Mouse (Mus musculus): ENCODE measurements around the gene Mybph.

The Mybph gene

DNA sequence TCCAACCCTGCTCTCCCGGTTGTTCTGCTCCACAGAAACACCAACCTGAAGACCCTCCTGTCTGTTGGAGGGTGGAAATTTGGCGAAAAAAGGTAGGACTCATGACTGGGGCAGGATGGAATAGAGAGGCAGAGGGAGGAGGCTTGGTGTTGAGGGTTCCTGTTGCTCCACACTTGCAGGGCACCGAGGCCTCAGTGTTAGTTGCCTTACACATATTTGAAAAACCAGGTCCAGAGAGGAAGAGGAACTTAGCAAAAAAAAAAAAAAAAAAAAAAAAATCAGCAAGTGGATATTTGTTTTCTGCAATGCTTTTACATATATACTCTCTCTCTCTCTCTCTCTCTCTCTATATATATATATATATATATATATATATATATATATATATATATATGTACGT, 9.2 kb upstream of the Mybph start:
- in situ Hi-C loops (cut with MboI, MseI) = no loop called here

DNA sequence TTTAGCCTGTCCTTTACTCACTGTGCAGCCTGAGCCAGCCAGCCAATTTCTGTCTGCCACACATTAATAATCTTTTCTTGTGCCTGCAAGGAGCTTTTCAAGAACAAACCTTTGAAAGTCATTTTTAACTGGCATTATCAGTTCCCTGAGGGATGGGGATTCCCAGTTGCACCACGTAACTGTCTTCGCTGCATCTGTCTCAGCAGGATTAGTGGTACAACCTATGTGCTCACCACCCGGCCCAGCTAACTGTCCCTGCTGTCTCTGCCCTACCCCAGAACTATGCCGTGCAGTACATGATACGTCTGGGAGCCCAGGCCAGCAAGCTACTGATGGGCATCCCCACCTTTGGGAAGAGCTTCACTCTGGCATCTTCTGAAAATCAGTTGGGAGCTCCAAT, 5.0 kb upstream of the Mybph start:
- in situ Hi-C loops (cut with MboI, MseI) = no loop called here

DNA sequence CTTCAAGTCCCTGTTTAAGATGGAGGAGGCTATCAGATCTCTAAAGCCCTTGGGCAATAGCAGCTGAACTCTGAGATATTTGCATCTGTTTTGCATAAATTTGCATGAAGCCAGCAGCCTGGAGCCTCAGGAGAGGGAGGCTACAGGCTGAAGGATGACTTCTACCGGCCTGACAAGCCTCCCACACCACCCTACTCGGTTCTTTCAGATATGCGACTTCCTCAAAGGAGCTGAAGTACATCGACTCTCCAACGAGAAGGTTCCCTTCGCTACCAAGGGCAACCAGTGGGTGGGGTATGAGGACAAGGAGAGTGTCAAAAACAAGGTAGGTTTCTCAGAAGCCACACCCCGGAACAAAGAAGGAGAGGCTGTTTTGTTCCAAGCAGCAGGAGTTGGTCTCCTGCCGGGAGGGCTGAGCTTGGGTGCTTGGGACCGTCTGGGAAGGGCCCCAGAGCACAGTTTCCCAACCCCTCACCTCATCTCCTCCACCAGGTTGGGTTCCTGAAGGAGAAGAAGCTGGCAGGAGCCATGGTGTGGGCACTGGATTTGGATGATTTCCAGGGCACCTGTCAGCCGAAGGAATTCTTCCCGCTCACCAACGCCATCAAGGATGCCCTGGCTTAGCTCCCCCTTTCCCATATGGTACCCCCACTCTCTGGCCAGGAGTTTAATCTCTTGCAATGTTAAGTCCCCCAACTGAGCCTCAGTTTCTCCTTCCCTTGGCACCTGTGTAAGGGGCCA, 4.1 kb upstream of the Mybph start:
- in situ Hi-C loops (cut with MboI, MseI) = no loop called here

DNA sequence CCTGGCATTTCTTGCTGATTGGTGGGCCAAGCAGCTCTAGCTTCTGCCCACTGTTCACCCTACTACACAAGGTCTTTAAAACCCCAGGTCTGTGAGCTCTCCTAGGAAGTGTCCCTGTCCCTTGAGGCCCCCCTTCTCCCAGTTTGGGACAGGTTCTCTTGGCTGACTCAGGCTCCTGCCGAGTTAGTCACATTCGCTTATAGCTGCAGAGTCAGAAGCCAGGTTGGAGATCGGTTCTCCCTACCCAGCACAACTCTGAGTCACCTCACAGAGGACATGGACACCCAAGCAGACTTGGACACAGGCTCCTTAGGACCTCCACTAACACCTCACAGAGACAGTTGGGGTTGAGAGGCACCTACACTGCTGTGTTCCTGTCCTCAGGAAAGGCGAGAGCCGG, 2.1 kb upstream of the Mybph start:
- in situ Hi-C loops (cut with MboI, MseI) = no loop called here

DNA sequence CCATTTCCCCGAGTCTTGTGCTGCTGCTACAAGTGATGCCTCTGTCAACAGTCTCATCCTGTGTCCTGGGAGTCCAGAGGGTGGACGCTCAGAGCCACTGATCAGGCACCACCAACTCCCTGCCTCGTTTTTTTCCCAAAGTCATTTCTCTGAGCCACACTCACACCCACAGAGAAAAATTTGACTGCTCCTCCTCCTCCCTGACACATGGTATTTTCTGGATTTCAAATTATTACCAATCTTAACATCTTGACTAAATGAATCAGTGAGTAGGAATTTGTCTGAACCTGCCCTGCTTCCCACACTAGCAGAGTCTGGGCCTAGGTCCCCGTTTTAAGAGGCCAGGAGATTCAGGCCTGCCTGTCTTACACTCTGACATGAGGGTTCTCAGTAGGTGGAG, 1.2 kb upstream of the Mybph start:
- in situ Hi-C loops (cut with MboI, MseI) = no loop called here

DNA sequence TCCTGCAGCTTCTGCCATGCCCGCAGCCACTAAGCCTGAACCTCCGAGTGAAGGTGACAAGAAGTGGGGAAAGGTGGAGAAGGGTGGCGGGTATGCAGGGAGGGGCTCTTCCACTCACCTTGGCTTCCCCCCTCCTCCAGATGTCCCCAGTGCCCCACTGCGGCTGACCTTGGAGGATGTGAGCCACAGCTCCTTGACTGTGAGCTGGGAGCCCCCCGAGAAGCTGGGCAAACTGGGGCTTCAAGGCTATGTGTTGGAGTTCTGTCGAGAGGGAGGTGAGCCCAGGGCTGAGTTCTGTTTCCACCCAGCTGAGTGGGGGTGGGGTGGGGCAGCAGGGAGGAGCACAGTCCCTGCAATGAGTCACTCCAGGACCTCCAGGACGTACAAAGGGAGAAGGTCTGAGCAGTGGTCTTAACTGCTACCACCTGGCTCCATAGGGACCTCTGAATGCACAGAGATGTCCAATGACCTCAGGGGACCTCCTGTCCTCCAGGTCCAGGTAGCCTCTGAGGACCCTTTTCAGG, 488 bp downstream of the Mybph start:
- in situ Hi-C loops (cut with MboI, MseI) = no loop called here

DNA sequence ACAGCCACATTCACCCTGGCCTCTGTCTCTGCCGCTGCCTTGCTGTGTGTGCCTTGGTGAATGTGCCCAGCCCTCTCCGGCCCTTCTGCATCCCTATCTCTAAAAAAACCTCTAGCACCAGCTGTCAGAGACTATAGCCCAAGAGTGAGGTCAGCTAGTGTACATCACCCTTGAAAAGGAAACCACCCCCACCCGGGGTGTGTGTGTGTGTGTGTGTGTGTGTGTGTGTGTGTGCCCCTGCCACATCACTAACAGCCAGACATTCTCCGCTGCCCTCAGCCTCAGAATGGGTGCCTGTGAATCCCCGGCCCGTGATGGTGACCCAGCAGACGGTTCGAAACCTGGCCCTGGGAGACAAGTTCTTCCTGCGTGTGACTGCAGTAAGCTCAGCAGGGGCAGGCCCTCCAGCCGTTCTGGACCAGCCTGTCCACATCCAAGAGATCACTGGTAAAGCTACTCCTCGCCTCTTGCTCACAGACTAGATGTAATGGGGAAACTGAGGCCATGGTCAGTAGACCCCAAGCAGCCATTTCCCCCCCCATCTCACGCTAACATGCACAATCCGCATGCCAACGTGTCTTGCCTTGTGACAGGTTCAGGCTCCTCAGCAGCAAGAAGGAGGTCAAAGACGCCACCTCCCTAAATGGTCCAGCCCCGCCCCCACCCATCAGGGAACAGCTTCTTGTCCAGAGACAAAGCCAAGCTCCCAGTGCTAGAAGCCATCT, 1.2 kb downstream of the Mybph start:
- in situ Hi-C loops (cut with MboI, MseI) = no loop called here

DNA sequence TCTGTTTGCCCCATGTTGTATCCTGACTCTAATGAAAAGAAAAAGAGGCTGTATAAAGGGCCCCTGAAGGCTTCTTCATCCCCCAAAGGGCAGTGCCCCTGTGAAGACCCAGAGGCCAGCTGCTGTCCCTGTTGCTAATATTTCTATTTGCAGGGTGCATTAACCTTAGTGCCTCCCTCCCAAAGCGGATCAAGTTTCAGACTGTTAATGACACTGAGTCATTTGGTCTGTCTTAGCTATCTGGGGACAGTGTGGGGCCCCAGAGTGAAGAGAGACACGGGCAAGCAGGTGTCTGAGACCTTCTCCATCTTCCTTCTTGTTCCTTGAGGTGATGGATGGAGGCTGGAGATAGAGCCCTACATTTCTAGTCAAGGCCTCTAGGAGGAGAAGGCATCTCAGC, 1.9 kb downstream of the Mybph start:
- in situ Hi-C loops (cut with MboI, MseI) = no loop called here

DNA sequence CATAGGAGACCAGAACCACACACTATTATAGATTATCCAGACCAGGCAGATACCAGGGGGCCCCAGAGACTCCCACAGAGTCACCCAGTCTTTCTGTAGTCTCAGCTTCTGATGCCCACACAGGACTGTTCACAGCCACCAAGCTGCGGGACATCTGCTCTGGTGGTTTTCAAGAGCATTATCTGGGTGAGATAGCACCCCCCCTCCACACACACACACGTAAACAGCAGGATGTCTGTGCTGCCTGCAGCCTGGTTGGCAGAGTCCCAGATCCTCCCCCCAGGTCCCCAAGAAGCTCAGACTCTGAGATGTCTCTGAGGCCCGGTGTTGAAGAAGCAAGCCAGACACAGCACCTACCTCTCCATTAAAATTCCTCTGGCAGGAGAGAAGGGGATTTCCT, 2.3 kb downstream of the Mybph start:
- in situ Hi-C loops (cut with MboI, MseI) = no loop called here

DNA sequence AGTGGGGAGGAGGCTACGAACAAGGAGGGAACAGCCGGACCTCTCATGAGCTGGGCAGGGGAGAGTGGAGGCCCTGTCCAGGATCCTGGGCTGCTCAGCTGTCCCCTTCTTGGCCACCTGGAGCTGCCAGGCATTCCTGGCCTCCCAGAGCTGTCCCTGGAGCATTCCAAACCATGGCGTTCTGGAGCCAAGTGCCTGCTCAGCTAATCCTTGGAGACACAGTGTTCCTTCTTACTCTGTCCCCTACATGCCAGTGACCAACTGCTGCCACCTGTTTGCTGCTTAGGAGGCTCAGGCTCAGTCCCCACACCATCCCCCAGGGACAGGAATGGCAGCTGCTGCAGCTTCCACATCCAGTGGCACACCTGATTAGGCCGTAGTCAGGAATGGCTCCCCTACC, 2.7 kb downstream of the Mybph start:
- in situ Hi-C loops (cut with MboI, MseI) = no loop called here

DNA sequence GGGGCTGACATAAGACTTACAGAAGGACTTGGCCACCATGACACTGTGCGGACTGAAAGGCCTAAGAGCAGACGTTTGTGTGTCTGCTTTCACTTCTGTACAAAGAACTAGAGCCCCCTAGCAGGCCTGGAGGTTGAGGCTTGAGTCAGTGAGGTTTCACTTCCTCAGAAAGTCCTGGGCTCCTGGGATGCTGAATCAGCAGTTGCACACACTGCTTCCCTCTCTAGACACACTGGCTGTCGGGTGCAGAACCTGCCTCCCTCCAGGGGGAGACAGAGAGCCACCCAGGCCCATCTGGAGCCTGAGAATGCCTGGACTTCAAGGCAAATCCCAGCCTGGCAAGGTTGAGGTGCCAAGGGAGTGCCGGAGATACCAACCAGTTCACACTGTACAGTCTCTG, 3.1 kb downstream of the Mybph start:
- in situ Hi-C loops (cut with MboI, MseI) = no loop called here

DNA sequence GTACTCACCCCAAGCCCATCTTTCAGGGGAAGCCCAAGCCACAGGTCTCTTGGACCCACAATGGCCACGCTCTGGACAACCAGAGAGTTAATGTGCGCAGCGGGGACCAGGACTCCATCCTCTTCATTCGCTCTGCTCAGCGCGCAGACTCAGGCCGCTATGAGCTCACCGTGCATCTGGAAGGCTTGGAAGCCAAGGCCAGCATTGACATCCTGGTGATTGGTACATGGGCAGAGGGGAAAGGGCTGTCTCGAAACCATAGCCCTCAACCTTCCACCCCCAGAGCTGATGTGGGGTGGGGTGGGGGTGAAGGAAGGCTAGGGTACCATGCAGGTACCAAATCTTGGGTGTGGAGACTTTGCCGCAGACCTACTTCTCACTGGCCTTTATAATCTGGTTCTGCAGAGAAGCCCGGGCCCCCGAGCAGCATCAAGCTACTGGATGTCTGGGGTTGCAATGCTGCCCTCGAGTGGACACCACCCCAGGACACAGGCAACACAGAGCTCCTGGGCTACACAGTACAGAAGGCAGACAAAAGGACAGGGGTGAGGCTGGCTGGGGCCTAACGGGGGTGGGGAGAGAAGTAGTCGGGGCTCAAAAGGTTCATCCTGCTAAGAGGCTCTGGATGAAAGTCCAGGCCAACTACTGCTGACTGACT, 4.2 kb downstream of the Mybph start:
- in situ Hi-C loops (cut with MboI, MseI) = no loop called here

DNA sequence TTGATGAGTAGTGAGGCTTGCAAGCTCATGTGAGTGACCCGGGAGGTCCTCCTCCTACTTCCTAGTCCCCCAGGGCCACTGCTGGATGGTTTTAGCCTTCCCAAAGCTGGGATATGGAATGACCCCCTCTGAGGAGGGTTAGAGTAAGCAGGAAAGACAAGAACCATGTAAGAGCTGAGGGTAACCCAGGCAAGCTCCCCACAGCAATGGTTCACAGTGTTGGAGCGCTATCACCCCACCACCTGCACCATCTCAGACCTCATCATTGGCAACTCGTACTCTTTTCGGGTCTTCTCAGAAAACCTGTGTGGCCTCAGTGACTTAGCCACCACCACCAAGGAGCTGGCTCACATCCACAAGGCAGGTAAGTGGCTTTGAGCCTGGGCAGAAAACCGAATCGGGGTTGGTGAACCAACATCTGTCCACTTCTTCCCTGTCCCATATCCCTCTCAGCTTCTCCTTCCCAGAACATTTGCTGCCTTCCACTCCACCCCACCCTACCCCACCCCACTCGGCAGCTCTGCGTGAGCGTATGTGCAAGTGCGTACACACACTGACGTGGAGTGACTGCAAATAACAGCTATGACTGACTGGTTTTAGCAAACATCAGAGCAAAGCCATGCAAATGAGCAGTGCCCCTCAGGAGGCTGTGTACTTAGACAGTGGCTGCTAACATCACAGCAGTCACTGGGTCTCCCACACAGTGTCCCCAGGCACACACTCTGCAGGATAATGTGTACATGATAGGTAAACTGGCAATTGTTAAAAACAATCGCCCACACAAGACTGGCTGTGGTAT, 5.1 kb downstream of the Mybph start:
- in situ Hi-C loops (cut with MboI, MseI) = no loop called here

DNA sequence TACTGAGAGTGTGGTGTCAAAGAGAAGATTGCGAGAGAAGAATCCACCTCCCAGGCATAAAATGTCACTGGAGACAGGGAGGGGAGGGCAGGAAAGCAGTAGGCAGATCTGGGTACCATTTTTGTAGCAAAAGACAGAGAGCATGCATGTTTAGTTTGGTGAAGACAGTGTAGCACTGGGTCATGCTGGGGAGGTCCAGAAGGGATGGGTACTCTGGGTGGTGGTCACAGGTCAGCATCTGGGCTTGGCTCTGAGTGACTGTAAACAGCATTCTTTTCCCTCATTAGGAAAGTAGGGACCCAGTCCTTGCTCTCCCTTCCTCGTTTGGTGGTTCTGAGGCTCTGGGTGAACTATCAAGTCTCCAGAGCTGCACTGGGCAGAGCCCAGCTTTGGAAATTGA, 7.2 kb downstream of the Mybph start:
- in situ Hi-C loops (cut with MboI, MseI) = no loop called here

DNA sequence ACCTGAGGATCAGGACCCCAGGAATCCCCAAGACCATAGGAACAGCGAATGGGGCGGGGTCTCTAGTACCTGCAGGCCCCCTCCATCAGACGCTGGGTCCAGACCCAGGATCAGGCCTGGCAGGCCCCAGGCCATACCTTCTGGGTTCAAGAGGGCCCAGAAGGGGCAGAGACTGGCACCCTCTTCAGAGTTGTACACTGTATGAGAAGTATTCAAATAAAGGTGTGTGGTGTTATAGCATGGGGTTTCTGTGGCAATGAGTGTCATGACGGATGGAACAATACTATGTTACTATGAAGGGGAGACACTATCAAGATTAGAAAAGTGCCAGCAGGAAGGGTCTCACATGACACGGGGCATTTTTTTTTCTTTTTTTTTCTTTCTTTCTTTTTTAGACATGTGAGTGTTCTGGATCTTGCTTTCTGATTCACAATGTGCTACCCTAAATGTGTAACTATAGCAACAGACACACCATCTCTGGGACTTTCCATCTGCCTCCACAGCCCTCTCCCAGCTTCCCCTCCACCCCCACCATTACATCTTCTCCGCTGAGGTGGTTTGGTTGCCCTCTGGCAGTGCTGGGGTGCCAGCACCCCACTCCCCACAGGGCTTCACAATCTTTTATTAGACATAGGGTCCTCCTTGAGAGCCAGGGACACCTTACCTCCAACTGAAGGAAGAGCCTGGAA, 7.9 kb downstream of the Mybph start:
- in situ Hi-C loops (cut with MboI, MseI) = no loop called here

DNA sequence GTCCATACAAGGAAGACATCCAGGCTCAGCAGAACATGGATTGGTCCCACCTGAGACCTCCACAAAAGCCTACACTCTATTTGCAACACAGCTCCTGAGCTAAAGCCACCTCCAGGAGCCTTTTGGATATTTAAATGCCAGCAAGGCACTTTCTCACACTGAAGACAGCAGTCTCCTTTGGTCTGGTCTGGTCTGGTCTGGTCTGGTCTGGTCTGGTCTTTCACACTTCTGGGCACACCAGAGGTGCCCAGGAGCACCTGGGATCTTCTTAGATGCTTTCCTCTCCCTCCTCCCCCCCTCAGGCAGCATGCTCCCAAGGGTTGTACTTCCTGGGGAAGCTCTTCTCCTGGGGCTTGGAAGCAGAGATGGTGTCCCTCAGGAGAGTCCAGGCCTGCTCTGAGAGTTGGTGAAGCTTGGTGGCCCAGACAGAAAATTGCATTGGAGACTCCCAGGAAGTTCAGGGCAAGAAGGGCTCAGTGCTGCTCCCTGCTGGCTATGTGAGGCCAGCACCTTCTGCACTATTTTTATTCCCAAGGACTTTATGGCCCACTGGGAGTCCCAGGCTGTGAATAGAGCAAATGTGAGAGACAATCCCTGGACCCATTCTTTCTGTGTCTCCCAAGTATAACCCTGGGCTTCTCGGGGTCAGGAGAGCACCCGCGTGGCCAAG, 8.6 kb downstream of the Mybph start:
- in situ Hi-C loops (cut with MboI, MseI) = no loop called here

DNA sequence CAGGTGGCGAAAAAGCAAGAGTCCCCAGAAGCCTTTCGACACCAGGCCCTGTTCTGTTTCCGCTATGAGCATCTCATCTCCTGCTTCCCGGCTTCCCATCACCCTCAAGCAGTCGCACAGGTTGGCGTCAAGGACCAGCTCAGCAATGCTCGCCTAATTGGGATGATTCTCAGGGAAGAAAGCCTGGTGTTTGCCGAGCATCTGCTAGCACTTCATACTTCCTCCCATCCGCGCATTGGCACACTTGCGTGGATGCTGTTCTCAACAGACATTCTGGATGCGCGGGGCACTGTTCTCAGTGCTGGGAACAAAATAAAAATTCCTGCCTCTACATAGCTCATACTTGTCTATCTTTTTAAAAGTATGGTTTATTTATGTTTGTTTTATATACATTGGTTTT, 11.0 kb downstream of the Mybph start:
- in situ Hi-C loops (cut with MboI, MseI) = no loop called here

DNA sequence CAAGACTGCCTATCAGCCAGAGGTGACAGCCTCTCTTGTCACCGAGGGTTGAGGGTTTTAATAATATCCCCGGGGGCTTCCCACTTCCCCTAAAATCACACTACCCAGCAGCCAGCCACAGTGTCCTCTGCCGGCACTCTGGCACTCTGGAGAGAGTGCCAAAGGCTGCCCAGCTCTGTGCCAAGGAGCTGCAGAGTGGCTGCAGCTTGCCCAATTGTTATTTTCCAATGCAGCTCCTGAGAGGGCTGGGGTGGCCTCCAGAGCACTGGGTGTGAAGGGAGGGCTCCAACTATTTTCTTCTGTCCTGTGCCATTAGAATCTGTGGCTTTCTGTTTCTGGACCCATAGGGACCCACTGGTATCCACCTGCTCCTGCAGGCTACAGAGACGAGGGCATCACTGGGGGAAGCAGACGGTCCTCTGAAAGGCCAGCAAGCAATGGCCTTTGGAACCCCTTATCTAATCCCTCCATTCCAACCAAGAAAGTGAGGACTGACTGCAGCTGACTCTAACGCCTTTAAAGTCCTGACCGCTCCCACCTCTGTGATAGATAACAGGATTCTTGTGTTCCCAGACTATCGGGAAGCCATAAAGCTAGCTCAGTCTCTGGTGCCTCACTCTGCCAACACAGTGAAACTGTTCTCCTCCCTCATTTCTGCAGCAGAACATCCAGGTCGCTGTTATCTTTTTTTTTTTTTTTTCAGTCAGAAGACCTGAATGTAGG, 12.2 kb downstream of the Mybph start:
- in situ Hi-C loops (cut with MboI, MseI) = no loop called here

DNA sequence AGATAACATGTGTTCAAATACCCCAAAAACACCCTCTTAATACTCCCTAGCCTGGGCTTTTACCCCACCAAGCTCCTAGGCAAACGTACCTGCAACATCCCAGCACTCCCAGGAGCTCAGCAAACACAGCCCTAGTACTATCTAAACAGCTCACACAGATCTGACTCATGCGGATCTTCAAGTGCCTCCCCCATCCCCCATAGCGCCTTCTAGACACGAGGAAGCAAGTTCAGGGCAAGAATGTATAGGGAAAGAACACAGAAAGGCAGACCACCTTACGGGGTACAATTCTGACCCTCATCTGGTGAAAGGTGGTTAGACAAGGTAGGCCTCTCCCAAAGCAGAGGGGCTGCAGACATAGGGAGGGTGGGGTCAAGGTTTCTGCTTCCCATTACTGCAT, 12.8 kb downstream of the Mybph start:
- in situ Hi-C loops (cut with MboI, MseI) = no loop called here

DNA sequence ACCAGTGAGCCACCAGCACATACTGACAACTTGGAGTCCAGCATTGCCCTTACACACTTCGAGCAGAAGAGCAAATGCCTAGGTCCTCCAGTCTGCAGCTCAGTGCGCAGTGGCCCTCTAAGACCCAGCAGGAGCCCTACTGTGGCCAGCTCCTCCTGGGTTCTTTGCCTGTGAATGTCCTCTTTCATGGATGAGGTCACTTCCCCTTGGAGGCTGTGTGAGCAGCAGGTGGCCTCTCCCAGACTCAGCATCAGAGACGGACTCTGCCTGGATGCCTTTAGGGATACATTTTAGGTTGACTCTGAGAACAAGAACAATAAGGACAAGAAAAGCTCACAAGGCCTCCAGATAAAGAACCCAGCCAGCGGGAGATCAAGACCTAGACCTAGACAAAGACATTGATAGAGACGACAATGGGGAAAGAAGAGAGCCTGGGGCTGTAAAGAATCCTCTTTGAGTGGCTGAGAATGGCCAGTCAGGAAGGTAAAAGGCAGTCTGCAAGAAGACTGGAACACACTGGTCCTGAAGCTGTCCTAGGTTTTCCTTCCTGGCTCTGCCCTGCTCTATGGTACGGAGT, 17.0 kb downstream of the Mybph start:
- in situ Hi-C loops (cut with MboI, MseI) = no loop called here
